ENCODE assay signal across 17 mouse cellular contexts in genomic region chr11:103099352-103099940, GRCm38 (mm10). TPM values are rescaled to one million over a fixed set of nuclear protein-coding genes. Genes with fewer than 3 reads are reported as not detected.
DNase-seq lines count a peak whose midpoint lies in the region; ATAC-seq and TF ChIP-seq lines count a peak whose summit lies in the region.
"Had no signal": no experiment of that assay in that cellular context is flagged by ENCODE, and none has a peak within 500 bp of the region (broad histone marks: within the 10 kb centered on the region; RNA-seq: fewer than 3 reads in every experiment).

No protein-coding gene starts in this region.

- no peak for ATAC-seq in forebrain, embryonic 11.5 days (replicated peaks; ENCODE audit: low FRiP score)
- no peak for ATAC-seq in forebrain, embryonic 16.5 days
- no peak for ATAC-seq in heart, embryonic 13.5 days (ENCODE audit: extremely low read depth, insufficient number of reproducible peaks, low FRiP score, low TSS enrichment)
- ATAC-seq in limb, embryonic 13.5 days (ENCODE audit: low FRiP score, low read depth) = no peak
- ATAC-seq in stomach, postnatal 0 days (ENCODE audit: low FRiP score, low TSS enrichment) = no peak
- ATAC-seq: forebrain, embryonic 15.5 days; midbrain, embryonic 16.5 days; Patski had no signal

- H3K4me3 ChIP-seq in forebrain, embryonic 11.5 days (ENCODE audit: low read depth, low read length) = no peak overlapping the region
- no peak overlapping the region for H3K4me3 ChIP-seq in forebrain, embryonic 16.5 days (replicated peaks; ENCODE audit: low read length)
- H3K4me3 ChIP-seq in heart, embryonic 13.5 days = no peak overlapping the region
- no peak overlapping the region for H3K4me3 ChIP-seq in limb, embryonic 13.5 days
- H3K4me3 ChIP-seq in limb, embryonic 10.5 days = no peak overlapping the region
- H3K4me3 ChIP-seq in stomach, postnatal 0 days (ENCODE audit: low read depth, low read length) = no peak overlapping the region
- H3K4me3 ChIP-seq: erythroblast, embryonic 14.5 days; forebrain, embryonic 15.5 days; liver, embryonic 13.5 days had no signal

- no peak for TF ChIP-seq EP300 in stomach, postnatal 0 days (optimal IDR thresholded peaks at IDR 0.05)

- peaks cover 16% of the 10 kb centered on the region for H3K4me1 ChIP-seq in forebrain, embryonic 11.5 days (replicated peaks; ENCODE audit: control insufficient read depth, insufficient read depth, low read length)
- H3K4me1 ChIP-seq in forebrain, embryonic 16.5 days (replicated peaks; ENCODE audit: control insufficient read depth, insufficient read depth, low read length) = peaks cover 25% of the 10 kb centered on the region
- peaks cover 89% of the 10 kb centered on the region for H3K4me1 ChIP-seq in heart, embryonic 13.5 days
- peaks cover 53% of the 10 kb centered on the region for H3K4me1 ChIP-seq in limb, embryonic 13.5 days
- peaks cover 63% of the 10 kb centered on the region for H3K4me1 ChIP-seq in limb, embryonic 10.5 days
- H3K4me1 ChIP-seq in stomach, postnatal 0 days (replicated peaks; ENCODE audit: control insufficient read depth, insufficient read depth) = peaks cover 5% of the 10 kb centered on the region; the same call in 1 of the 2 replicates

- intact Hi-C loops in heart, postnatal 14 days (cut with DNase I) = no loop called here

- no peak overlapping the region for H3K9ac ChIP-seq in forebrain, embryonic 11.5 days (ENCODE audit: low read length)
- H3K9ac ChIP-seq in forebrain, embryonic 16.5 days (replicated peaks; ENCODE audit: low read depth, low read length) = no peak overlapping the region
- peak overlapping the region; percentile 64 for H3K9ac ChIP-seq in heart, embryonic 13.5 days
- H3K9ac ChIP-seq in limb, embryonic 13.5 days = peak overlapping the region; percentile 26; the same call in 1 of the 2 replicates
- no peak overlapping the region for H3K9ac ChIP-seq in stomach, postnatal 0 days (ENCODE audit: low read length)
- H3K9ac ChIP-seq: forebrain, embryonic 15.5 days; liver, embryonic 13.5 days had no signal

- peak; percentile 52 for DNase-seq in forebrain, embryonic 11.5 days (ENCODE audit: low spot score)
- no peak for DNase-seq in heart, postnatal 14 days
- no peak for DNase-seq in limb, embryonic 10.5 days (ENCODE audit: low spot score)
- no peak for DNase-seq in stomach, postnatal 0 days (ENCODE audit: low spot score)
- DNase-seq: B cell, adult 2 months; cerebellum, postnatal 36 days; left cerebral cortex, postnatal 4 days; liver, embryonic 13.5 days; right cerebral cortex, adult 18-20 months; thymus, adult 18-20 months had no signal

- WGBS in forebrain, embryonic 11.5 days = 57% methylated on average over 12 of the region's 12 CpGs
- 61% methylated on average over 12 of the region's 12 CpGs for WGBS in forebrain, embryonic 16.5 days
- WGBS in heart, embryonic 13.5 days = 55% methylated on average over 12 of the region's 12 CpGs
- WGBS in limb, embryonic 13.5 days = 48% methylated on average over 12 of the region's 12 CpGs
- WGBS in limb, embryonic 10.5 days = 52% methylated on average over 12 of the region's 12 CpGs
- 68% methylated on average over 12 of the region's 12 CpGs for WGBS in stomach, postnatal 0 days

- H3K36me3 ChIP-seq in forebrain, embryonic 11.5 days (ENCODE audit: control insufficient read depth, insufficient read depth, low read length) = no peaks in the 10 kb centered on the region
- H3K36me3 ChIP-seq in forebrain, embryonic 16.5 days (ENCODE audit: control insufficient read depth, insufficient read depth) = no peaks in the 10 kb centered on the region
- H3K36me3 ChIP-seq in heart, embryonic 13.5 days = no peaks in the 10 kb centered on the region
- H3K36me3 ChIP-seq in limb, embryonic 13.5 days = no peaks in the 10 kb centered on the region
- no peaks in the 10 kb centered on the region for H3K36me3 ChIP-seq in limb, embryonic 10.5 days
- H3K36me3 ChIP-seq in stomach, postnatal 0 days (ENCODE audit: control insufficient read depth, insufficient read depth, low read length) = no peaks in the 10 kb centered on the region
- H3K36me3 ChIP-seq: forebrain, embryonic 15.5 days; liver, embryonic 13.5 days had no signal

- no peak overlapping the region for H3K4me2 ChIP-seq in forebrain, embryonic 11.5 days (ENCODE audit: low read depth, low read length, severe bottlenecking)
- H3K4me2 ChIP-seq in forebrain, embryonic 16.5 days (ENCODE audit: low read length) = no peak overlapping the region
- no peak overlapping the region for H3K4me2 ChIP-seq in heart, embryonic 13.5 days
- H3K4me2 ChIP-seq in limb, embryonic 13.5 days (replicated peaks) = no peak overlapping the region
- H3K4me2 ChIP-seq in stomach, postnatal 0 days (replicated peaks; ENCODE audit: low read depth) = no peak overlapping the region
- H3K4me2 ChIP-seq: forebrain, embryonic 15.5 days; liver, embryonic 13.5 days had no signal

- H3K27me3 ChIP-seq in forebrain, embryonic 11.5 days (ENCODE audit: control insufficient read depth, insufficient read depth, low read length) = peaks cover 31% of the 10 kb centered on the region
- peaks cover 12% of the 10 kb centered on the region; the same call in 1 of the 2 replicates for H3K27me3 ChIP-seq in forebrain, embryonic 16.5 days (replicated peaks; ENCODE audit: control insufficient read depth, insufficient read depth, low read length)
- H3K27me3 ChIP-seq in heart, embryonic 13.5 days (replicated peaks) = peaks cover 21% of the 10 kb centered on the region
- peaks cover 49% of the 10 kb centered on the region for H3K27me3 ChIP-seq in limb, embryonic 13.5 days
- peaks cover 91% of the 10 kb centered on the region for H3K27me3 ChIP-seq in limb, embryonic 10.5 days (ENCODE audit: low read depth, poor library complexity, severe bottlenecking)
- no peaks in the 10 kb centered on the region for H3K27me3 ChIP-seq in stomach, postnatal 0 days (ENCODE audit: control insufficient read depth, insufficient read depth, low read length)
- H3K27me3 ChIP-seq: Patski had no signal

- no peak overlapping the region for H3K27ac ChIP-seq in forebrain, embryonic 11.5 days (ENCODE audit: low read depth, low read length)
- H3K27ac ChIP-seq in forebrain, embryonic 16.5 days (ENCODE audit: low read length) = no peak overlapping the region
- peak overlapping the region; percentile 96 for H3K27ac ChIP-seq in heart, embryonic 13.5 days (replicated peaks)
- H3K27ac ChIP-seq in limb, embryonic 13.5 days = no peak overlapping the region
- no peak overlapping the region for H3K27ac ChIP-seq in limb, embryonic 10.5 days
- H3K27ac ChIP-seq in stomach, postnatal 0 days (replicated peaks) = peak overlapping the region; percentile 8; the same call in 1 of the 2 replicates
- H3K27ac ChIP-seq: forebrain, embryonic 15.5 days; liver, embryonic 13.5 days had no signal

- TF ChIP-seq CTCF in stomach, postnatal 0 days (IDR thresholded peaks at IDR 0.05; ENCODE audit: low read depth) = no peak

- H3K9me3 ChIP-seq in forebrain, embryonic 11.5 days (ENCODE audit: control insufficient read depth, low read length) = no peaks in the 10 kb centered on the region
- H3K9me3 ChIP-seq in forebrain, embryonic 16.5 days (ENCODE audit: control insufficient read depth, low read length) = no peaks in the 10 kb centered on the region
- no peaks in the 10 kb centered on the region for H3K9me3 ChIP-seq in heart, embryonic 13.5 days
- H3K9me3 ChIP-seq in limb, embryonic 13.5 days = no peaks in the 10 kb centered on the region
- no peaks in the 10 kb centered on the region for H3K9me3 ChIP-seq in limb, embryonic 10.5 days (replicated peaks)
- no peaks in the 10 kb centered on the region for H3K9me3 ChIP-seq in stomach, postnatal 0 days (ENCODE audit: control insufficient read depth, low read length)
- H3K9me3 ChIP-seq: forebrain, embryonic 15.5 days; liver, embryonic 13.5 days had no signal

RNA-seq across cellular contexts. Expression of gene Plcd3, which starts 2.0 kb away (rescaled TPM):
- polyA plus RNA-seq in forebrain, embryonic 11.5 days (2014; fragmentation: Nextera tagmentation; extraction: Ambion mirVana) = 0.69 and 0.86 TPM in 2 replicates
- polyA plus RNA-seq in forebrain, embryonic 16.5 days (2015; fragmentation: Nextera tagmentation; extraction: Ambion mirVana) = 2.5 and 2.6 TPM in 2 replicates
- polyA plus RNA-seq in heart, embryonic 13.5 days (2015; fragmentation: Nextera tagmentation; extraction: Ambion mirVana) = 7.8 and 8.7 TPM in 2 replicates
- total RNA-seq in heart, postnatal 14 days (2021) = 10 to 100 TPM; 19.4 to 20.9 TPM
- polyA plus RNA-seq in limb, embryonic 13.5 days (2015; fragmentation: Nextera tagmentation; extraction: Ambion mirVana) = 4.8 and 5.1 TPM in 2 replicates
- polyA plus RNA-seq in limb, embryonic 10.5 days (2016; fragmentation: Nextera tagmentation; extraction: Ambion mirVana) = 1.5 and 1.8 TPM in 2 replicates
- 4.2 and 5.0 TPM in 2 replicates for polyA plus RNA-seq in stomach, postnatal 0 days (2015; fragmentation: Nextera tagmentation; extraction: Ambion mirVana)

RNA-seq across cellular contexts. Expression of gene Acbd4, which starts 2.0 kb away (rescaled TPM):
- 7.8 and 8.1 TPM in 2 replicates for polyA plus RNA-seq in forebrain, embryonic 11.5 days (2014; fragmentation: Nextera tagmentation; extraction: Ambion mirVana)
- 17.0 and 17.8 TPM in 2 replicates for polyA plus RNA-seq in forebrain, embryonic 16.5 days (2015; fragmentation: Nextera tagmentation; extraction: Ambion mirVana)
- 12.0 and 14.3 TPM in 2 replicates for polyA plus RNA-seq in heart, embryonic 13.5 days (2015; fragmentation: Nextera tagmentation; extraction: Ambion mirVana)
- total RNA-seq in heart, postnatal 14 days (2021) = 10 to 100 TPM; 30.5 to 34.5 TPM
- 14.4 and 17.2 TPM in 2 replicates for polyA plus RNA-seq in limb, embryonic 13.5 days (2015; fragmentation: Nextera tagmentation; extraction: Ambion mirVana)
- polyA plus RNA-seq in limb, embryonic 10.5 days (2016; fragmentation: Nextera tagmentation; extraction: Ambion mirVana) = 4.0 and 5.1 TPM in 2 replicates
- 28.6 and 36.7 TPM in 2 replicates for polyA plus RNA-seq in stomach, postnatal 0 days (2015; fragmentation: Nextera tagmentation; extraction: Ambion mirVana)

RNA-seq across cellular contexts. Expression of gene Hexim1, which starts 16.6 kb away (rescaled TPM):
- polyA plus RNA-seq in forebrain, embryonic 11.5 days (2014; fragmentation: Nextera tagmentation; extraction: Ambion mirVana) = 3.9 and 4.6 TPM in 2 replicates
- 3.5 and 4.1 TPM in 2 replicates for polyA plus RNA-seq in forebrain, embryonic 16.5 days (2015; fragmentation: Nextera tagmentation; extraction: Ambion mirVana)
- polyA plus RNA-seq in heart, embryonic 13.5 days (2015; fragmentation: Nextera tagmentation; extraction: Ambion mirVana) = 2.8 and 3.0 TPM in 2 replicates
- 10 to 100 TPM; 18.5 to 20.4 TPM for total RNA-seq in heart, postnatal 14 days (2021)
- 5.1 and 5.6 TPM in 2 replicates for polyA plus RNA-seq in limb, embryonic 13.5 days (2015; fragmentation: Nextera tagmentation; extraction: Ambion mirVana)
- 1.8 and 2.4 TPM in 2 replicates for polyA plus RNA-seq in limb, embryonic 10.5 days (2016; fragmentation: Nextera tagmentation; extraction: Ambion mirVana)
- 3.8 and 4.1 TPM in 2 replicates for polyA plus RNA-seq in stomach, postnatal 0 days (2015; fragmentation: Nextera tagmentation; extraction: Ambion mirVana)

RNA-seq across cellular contexts. Expression of gene Hexim2, which starts 32.8 kb away (rescaled TPM):
- 8.7 and 9.2 TPM in 2 replicates for polyA plus RNA-seq in forebrain, embryonic 11.5 days (2014; fragmentation: Nextera tagmentation; extraction: Ambion mirVana)
- 19.9 and 25.9 TPM in 2 replicates for polyA plus RNA-seq in forebrain, embryonic 16.5 days (2015; fragmentation: Nextera tagmentation; extraction: Ambion mirVana)
- 5.7 and 6.2 TPM in 2 replicates for polyA plus RNA-seq in heart, embryonic 13.5 days (2015; fragmentation: Nextera tagmentation; extraction: Ambion mirVana)
- total RNA-seq in heart, postnatal 14 days (2021) = 1 to 10 TPM; 1.8 to 3.3 TPM
- polyA plus RNA-seq in limb, embryonic 13.5 days (2015; fragmentation: Nextera tagmentation; extraction: Ambion mirVana) = 12.8 and 13.8 TPM in 2 replicates
- polyA plus RNA-seq in limb, embryonic 10.5 days (2016; fragmentation: Nextera tagmentation; extraction: Ambion mirVana) = 10.1 and 12.3 TPM in 2 replicates
- polyA plus RNA-seq in stomach, postnatal 0 days (2015; fragmentation: Nextera tagmentation; extraction: Ambion mirVana) = 3.7 and 4.4 TPM in 2 replicates

Comparison
In these comparisons a context has a peak if more than half of its experiments do, and no peak if none do; other contexts are left out.
1. H3K27ac ChIP-seq: peak in heart, embryonic 13.5 days (single experiment) and stomach, postnatal 0 days (single experiment); none in forebrain, embryonic 11.5 days (single experiment), forebrain, embryonic 16.5 days (single experiment), limb, embryonic 13.5 days (single experiment) and limb, embryonic 10.5 days (single experiment).
2. H3K9ac ChIP-seq: peak in heart, embryonic 13.5 days (single experiment) and limb, embryonic 13.5 days (single experiment); none in forebrain, embryonic 11.5 days (single experiment), forebrain, embryonic 16.5 days (single experiment) and stomach, postnatal 0 days (single experiment).